Mouse (Mus musculus) heart, adult 10 weeks (tissue): ENCODE measurements around the gene H2-M10.1. TPM values are rescaled to one million over a fixed set of nuclear protein-coding genes. Genes with fewer than 3 reads are reported as not detected.

Source experiments
- polyA plus RNA-seq: library from polyadenylated mRNA; stranded (reverse); fragments of 350-450 nt; fragmentation: Illumina TruSeq; extraction: RNeasy Lipid Tissue Mini Kit (QIAGEN cat#74804); gene quantifications from one replicate; pipeline ENCODE4 v1.2.3, GENCODE M21; 2014; ENCODE audit warnings: low read depth, low replicate concordance

Gene H2-M10.1
- not detected for polyA plus RNA-seq

DNA sequence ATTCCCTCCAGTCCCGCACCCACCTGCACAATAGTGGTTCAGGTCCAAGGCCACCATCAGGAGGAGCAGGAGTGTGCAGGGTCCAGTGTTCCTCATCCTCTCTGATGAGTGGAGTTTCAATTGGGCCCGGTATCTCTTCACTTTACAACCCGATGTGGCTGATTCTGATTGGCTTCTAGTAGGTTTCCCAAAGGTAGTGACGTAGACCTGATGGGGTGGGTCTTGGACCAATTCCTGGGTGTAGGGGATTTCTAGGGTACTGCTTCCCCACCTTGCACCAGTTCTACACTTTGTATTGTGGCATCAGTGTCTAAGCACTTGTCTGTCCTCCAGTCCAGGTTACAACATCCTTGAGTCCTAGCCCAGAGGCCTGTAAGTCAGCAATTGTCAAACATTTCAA is at the start of gene H2-M10.1:
H2-M10.1 (minus strand) TSS at position 101 of the 400 bp plus-strand sequence.

DNA sequence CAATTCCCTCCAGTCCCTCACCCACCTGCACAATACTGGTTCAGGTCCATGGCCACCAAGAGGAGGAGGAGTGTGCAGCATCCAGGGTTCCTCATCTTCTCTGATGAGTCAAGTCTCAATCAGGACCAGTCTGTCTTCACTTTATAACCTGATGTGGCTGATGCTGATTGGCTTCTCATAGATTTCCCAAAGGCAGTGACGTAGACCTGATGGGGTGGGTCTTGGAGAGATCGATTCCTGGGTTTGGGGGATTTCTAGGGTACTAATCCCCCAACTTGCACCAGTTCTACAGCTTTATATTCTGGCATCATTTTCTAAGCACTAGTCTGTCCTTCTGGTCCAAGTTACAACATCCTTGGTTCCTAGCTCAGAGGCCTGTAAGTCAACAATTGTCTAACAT is 42.4 kb upstream of the H2-M10.1 start, which contains the start of gene H2-M10.3:
H2-M10.3 (minus strand) TSS at position 101 of the 400 bp plus-strand sequence.

DNA sequence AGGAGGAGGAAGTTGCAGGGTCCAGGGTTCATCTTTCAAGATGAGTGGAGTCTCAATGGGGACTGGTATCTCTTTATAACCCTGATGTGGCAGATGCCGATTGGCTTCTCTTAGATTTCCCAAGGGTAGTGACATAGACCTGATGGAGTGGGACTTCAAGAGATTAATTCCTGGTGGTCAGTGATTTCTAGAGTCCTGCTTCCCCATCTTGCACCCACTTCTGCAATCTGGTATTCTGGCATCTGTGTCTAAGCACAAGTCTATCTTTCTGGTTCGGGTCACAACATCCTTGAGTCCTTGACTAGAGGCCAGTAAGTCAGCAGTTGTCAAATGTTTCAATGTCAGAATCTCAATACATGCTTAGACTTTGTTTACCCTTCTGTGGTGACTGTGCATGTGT is 39.6 kb downstream of the H2-M10.1 start, which contains the start of gene H2-M10.2:
H2-M10.2 (minus strand) TSS at position 101 of the 400 bp plus-strand sequence.

Other genes with a start within 250 kb of the H2-M10.1 start
- gene Gm19684, start 204.5 kb downstream of the H2-M10.1 start, polyA plus RNA-seq: not detected
- not detected for gene Gm7030, start 196.7 kb downstream of the H2-M10.1 start, polyA plus RNA-seq
- gene Gm8909, start 157.6 kb downstream of the H2-M10.1 start, polyA plus RNA-seq: not detected
- not detected for gene H2-T3, start 135.9 kb downstream of the H2-M10.1 start, polyA plus RNA-seq
- gene Rpp21, start 68.1 kb downstream of the H2-M10.1 start, polyA plus RNA-seq: 49.0 TPM
- gene Trim39, start 53.9 kb downstream of the H2-M10.1 start, polyA plus RNA-seq: 14.2 TPM
- gene H2-M10.2, start 39.7 kb downstream of the H2-M10.1 start, polyA plus RNA-seq: not detected
- not detected for gene H2-M10.3, start 42.3 kb upstream of the H2-M10.1 start, polyA plus RNA-seq
- gene H2-M10.4, start 136.2 kb upstream of the H2-M10.1 start, polyA plus RNA-seq: not detected
- not detected for gene H2-M11, start 220.9 kb upstream of the H2-M10.1 start, polyA plus RNA-seq